Mouse (Mus musculus): Measurements from ENCODE around the gene Fam169b.

- TF ChIP-seq CTCF (conservative IDR thresholded peaks at IDR 0.05; ENCODE audit: low read length) (no peak), POU5F1 (IDR thresholded peaks at IDR 0.05; ENCODE audit: borderline replicate concordance, low read length) (no peak)
These were observed 32.4 kb upstream of the Fam169b start for GRCm38 (mm10) chr7:68241205-68241604.
